ENCODE assay signal across 21 mouse cellular contexts in the genomic region with DNA sequence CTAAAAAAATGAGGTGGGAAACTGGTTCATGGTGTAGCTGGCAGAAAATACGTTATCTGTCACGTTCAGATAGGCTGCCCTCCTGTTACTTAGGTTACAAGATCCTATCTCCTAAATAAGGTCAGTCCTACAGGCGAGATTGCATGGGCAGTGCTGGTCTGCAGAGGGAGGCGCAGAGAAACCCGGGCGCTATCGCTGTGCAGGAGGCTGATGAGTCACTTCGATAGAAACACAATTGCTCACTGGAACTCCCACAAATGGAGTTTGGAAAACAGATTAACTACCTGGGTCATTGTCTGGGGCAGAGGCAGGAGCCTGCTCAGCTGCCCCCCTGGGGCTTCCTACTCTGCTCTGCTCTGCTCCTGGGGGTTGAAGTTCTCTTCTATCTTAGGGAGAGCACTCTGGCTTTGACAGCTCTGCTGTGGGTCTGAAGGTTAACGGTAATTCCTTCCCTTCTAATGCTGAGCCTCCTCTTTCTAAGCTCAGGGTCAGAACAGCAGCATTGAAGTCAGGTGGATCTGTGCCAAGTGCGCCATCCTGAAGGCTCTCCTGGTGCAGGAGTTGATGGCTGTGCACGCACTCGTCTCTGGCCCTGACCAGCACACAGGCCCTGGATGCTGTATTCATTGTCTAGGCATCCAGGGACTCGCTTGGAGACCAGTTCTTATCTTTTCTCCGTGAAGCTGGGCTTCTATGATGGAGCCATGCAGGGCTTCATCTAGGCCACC.
A peak's percentile ranks its signal among the peaks of the same experiment; 100 is the strongest.
DNase-seq lines count a peak whose midpoint lies in the region; ATAC-seq and TF ChIP-seq lines count a peak whose summit lies in the region.
"Had no signal": no experiment of that assay in that cellular context is flagged by ENCODE, and none has a peak within 500 bp of the region (broad histone marks: within the 10 kb centered on the region; RNA-seq: fewer than 3 reads in every experiment).

No protein-coding gene starts in this region.

- 0 out of 2 replicates have a peak overlapping the region, but pooled peaks have one; percentile 15 for H3K27ac ChIP-seq in forebrain, postnatal 0 days (ENCODE audit: low read depth, low read length)
- H3K27ac ChIP-seq in forebrain, embryonic 12.5 days, result no peak overlapping the region
- H3K27ac ChIP-seq: embryonic facial prominence, embryonic 12.5 days; gastrocnemius, adult 2 months; heart, embryonic 15.5 days; left cerebral cortex, adult 2 months; limb, embryonic 12.5 days; liver, embryonic 13.5 days; lung, embryonic 15.5 days; macrophage; neural tube, embryonic 12.5 days had no signal

- H3K27me3 ChIP-seq in forebrain, postnatal 0 days (ENCODE audit: insufficient read depth, low read length), result no peaks in the 10 kb centered on the region
- H3K27me3 ChIP-seq in forebrain, embryonic 12.5 days, result no peaks in the 10 kb centered on the region
- H3K27me3 ChIP-seq: embryonic facial prominence, embryonic 12.5 days; heart, embryonic 15.5 days; limb, embryonic 12.5 days; liver, embryonic 13.5 days; lung, embryonic 15.5 days; neural tube, embryonic 12.5 days had no signal

- H3K4me1 ChIP-seq in forebrain, postnatal 0 days (ENCODE audit: insufficient read depth), result no peaks in the 10 kb centered on the region
- H3K4me1 ChIP-seq in forebrain, embryonic 12.5 days, result peaks cover 13% of the 10 kb centered on the region
- H3K4me1 ChIP-seq: embryonic facial prominence, embryonic 12.5 days; heart, embryonic 15.5 days; limb, embryonic 12.5 days; liver, embryonic 13.5 days; lung, embryonic 15.5 days had no signal

- no peaks in the 10 kb centered on the region for H3K36me3 ChIP-seq in forebrain, postnatal 0 days (ENCODE audit: insufficient read depth)
- H3K36me3 ChIP-seq in forebrain, embryonic 12.5 days (replicated peaks), result no peaks in the 10 kb centered on the region
- H3K36me3 ChIP-seq: embryonic facial prominence, embryonic 12.5 days; heart, embryonic 15.5 days; limb, embryonic 12.5 days; liver, embryonic 13.5 days; lung, embryonic 15.5 days; neural tube, embryonic 12.5 days had no signal

- DNase-seq in forebrain, postnatal 0 days, result no peak
- DNase-seq in kidney, postnatal 10 days, result peak; percentile 14
- no peak for DNase-seq in kidney, adult 8-10 months
- DNase-seq in 3T3-L1 (ENCODE audit: low read depth, low spot score), result peak; percentile 4
- DNase-seq in adrenal gland, adult 2 months, result peak; percentile 85
- no peak for DNase-seq in layer of hippocampus, adult 8-10 months (ENCODE audit: low spot score in 2 of 2)
- DNase-seq: cerebellum, adult 2 months; gastrocnemius, adult 2 months; heart, adult 18-20 months; liver, embryonic 13.5 days; thymus, adult 18-20 months had no signal

- H3K4me3 ChIP-seq in forebrain, postnatal 0 days (ENCODE audit: low read depth, low read length), result no peak overlapping the region
- no peak overlapping the region for H3K4me3 ChIP-seq in forebrain, embryonic 12.5 days (replicated peaks)
- H3K4me3 ChIP-seq: embryonic facial prominence, embryonic 12.5 days; gastrocnemius, adult 2 months; heart, embryonic 15.5 days; left cerebral cortex, adult 2 months; limb, embryonic 12.5 days; liver, embryonic 13.5 days; lung, embryonic 15.5 days; neural tube, embryonic 12.5 days had no signal

- ATAC-seq in forebrain, postnatal 0 days, result no peak
- ATAC-seq in forebrain, embryonic 12.5 days (ENCODE audit: low FRiP score), result no peak
- no peak for ATAC-seq in inflammation-experienced regulatory T-cells, adult 6 months
- ATAC-seq: activated CD4-positive, CD25-positive, alpha-beta regulatory T cell, adult 4 months had no signal

- WGBS in forebrain, postnatal 0 days, result 78% methylated on average over 14 of the region's 14 CpGs
- 72% methylated on average over 14 of the region's 14 CpGs for WGBS in forebrain, embryonic 12.5 days

- no peak overlapping the region for H3K4me2 ChIP-seq in forebrain, postnatal 0 days (ENCODE audit: low read depth)
- H3K4me2 ChIP-seq in forebrain, embryonic 12.5 days, result no peak overlapping the region
- H3K4me2 ChIP-seq: embryonic facial prominence, embryonic 12.5 days; heart, embryonic 15.5 days; limb, embryonic 12.5 days; liver, embryonic 13.5 days; lung, embryonic 15.5 days; neural tube, embryonic 12.5 days had no signal

- no peak overlapping the region for H3K9ac ChIP-seq in forebrain, postnatal 0 days
- no peak overlapping the region for H3K9ac ChIP-seq in forebrain, embryonic 12.5 days
- H3K9ac ChIP-seq: embryonic facial prominence, embryonic 12.5 days; heart, embryonic 15.5 days; limb, embryonic 12.5 days; liver, embryonic 13.5 days; lung, embryonic 15.5 days; neural tube, embryonic 12.5 days had no signal

- no peaks in the 10 kb centered on the region for H3K9me3 ChIP-seq in forebrain, postnatal 0 days (ENCODE audit: low read length)
- no peaks in the 10 kb centered on the region for H3K9me3 ChIP-seq in forebrain, embryonic 12.5 days
- H3K9me3 ChIP-seq: embryonic facial prominence, embryonic 12.5 days; heart, embryonic 15.5 days; limb, embryonic 12.5 days; liver, embryonic 13.5 days; lung, embryonic 15.5 days; neural tube, embryonic 12.5 days had no signal

- no peak for TF ChIP-seq CTCF in forebrain, postnatal 0 days (IDR thresholded peaks at IDR 0.05; ENCODE audit: low read depth)

Comparison
In these comparisons a context has a peak if more than half of its experiments do, and no peak if none do; other contexts are left out.
1. DNase-seq: peak in kidney, postnatal 10 days (single experiment), 3T3-L1 (single experiment) and adrenal gland, adult 2 months (single experiment); none in forebrain, postnatal 0 days (single experiment), kidney, adult 8-10 months (0 of 2) and layer of hippocampus, adult 8-10 months (0 of 2).